ENCODE assay signal across 27 mouse cellular contexts in the genomic region with DNA sequence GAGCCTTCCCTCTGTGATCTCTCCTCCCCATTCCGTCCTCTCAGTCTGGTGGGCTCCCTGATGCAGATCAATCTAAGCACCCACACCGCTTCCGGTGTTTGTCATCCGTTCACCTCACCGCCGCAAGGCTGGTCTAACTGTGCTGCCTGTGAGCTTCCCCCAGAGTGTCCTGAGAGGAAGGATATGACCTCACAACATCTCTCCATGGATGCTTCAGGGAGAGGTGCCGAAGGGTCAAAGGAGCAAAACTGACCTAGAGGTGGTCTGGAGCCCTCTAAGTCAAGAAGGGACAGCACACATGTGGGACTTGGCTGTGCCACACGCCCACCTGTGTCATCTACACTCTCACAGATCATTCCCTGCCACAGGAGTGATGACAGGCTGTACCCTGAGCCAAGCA. TPM values are rescaled to one million over a fixed set of nuclear protein-coding genes. Genes with fewer than 3 reads are reported as not detected.
"Had no signal": no experiment of that assay in that cellular context is flagged by ENCODE, and none has a peak within 500 bp of the region (broad histone marks: within the 10 kb centered on the region; RNA-seq: fewer than 3 reads in every experiment).

No protein-coding gene starts in this region.

- H3K4me2 ChIP-seq: embryonic facial prominence, embryonic 12.5 days; embryonic facial prominence, embryonic 13.5 days; embryonic facial prominence, embryonic 15.5 days; forebrain, embryonic 12.5 days; forebrain, embryonic 13.5 days; forebrain, embryonic 15.5 days had no signal

- H3K9ac ChIP-seq: embryonic facial prominence, embryonic 12.5 days; embryonic facial prominence, embryonic 13.5 days; embryonic facial prominence, embryonic 15.5 days; forebrain, embryonic 12.5 days; forebrain, embryonic 13.5 days; forebrain, embryonic 15.5 days; forebrain, postnatal 0 days had no signal

- DNase-seq: cerebellum, adult 2 months; cerebellum, adult 8-10 months; cerebellum, adult 9-10 months; cerebellum, adult 9-11 months; cerebellum, postnatal 10 days; cerebellum, postnatal 14 days; cerebellum, postnatal 25 days; cerebellum, postnatal 36 days; embryo, embryonic 11 days; forebrain, postnatal 0 days; gastrocnemius, adult 2 months; gastrocnemius, postnatal 10 days; gastrocnemius, postnatal 14 days; gastrocnemius, postnatal 25 days; gastrocnemius, postnatal 36 days had no signal

- H3K9me3 ChIP-seq: embryonic facial prominence, embryonic 10.5 days; embryonic facial prominence, embryonic 12.5 days; embryonic facial prominence, embryonic 13.5 days; embryonic facial prominence, embryonic 15.5 days; forebrain, embryonic 10.5 days; forebrain, embryonic 12.5 days; forebrain, embryonic 13.5 days; forebrain, embryonic 15.5 days had no signal

- H3K4me3 ChIP-seq: embryonic facial prominence, embryonic 10.5 days; embryonic facial prominence, embryonic 12.5 days; embryonic facial prominence, embryonic 13.5 days; embryonic facial prominence, embryonic 15.5 days; erythroblast, embryonic 14.5 days; forebrain, embryonic 10.5 days; forebrain, embryonic 12.5 days; forebrain, embryonic 13.5 days; forebrain, embryonic 15.5 days; gastrocnemius, adult 2 months had no signal

- H3K4me1 ChIP-seq: embryonic facial prominence, embryonic 10.5 days; embryonic facial prominence, embryonic 12.5 days; embryonic facial prominence, embryonic 13.5 days; embryonic facial prominence, embryonic 15.5 days; forebrain, embryonic 10.5 days; forebrain, embryonic 12.5 days; forebrain, embryonic 13.5 days; forebrain, embryonic 15.5 days had no signal

- H3K27ac ChIP-seq: embryonic facial prominence, embryonic 10.5 days; embryonic facial prominence, embryonic 12.5 days; embryonic facial prominence, embryonic 13.5 days; embryonic facial prominence, embryonic 15.5 days; forebrain, embryonic 10.5 days; forebrain, embryonic 12.5 days; forebrain, embryonic 13.5 days; forebrain, embryonic 15.5 days; gastrocnemius, adult 2 months had no signal

- ATAC-seq: forebrain, embryonic 13.5 days; forebrain, embryonic 14.5 days; forebrain, embryonic 15.5 days; forebrain, embryonic 16.5 days; forebrain, postnatal 0 days had no signal

- H3K27me3 ChIP-seq: embryonic facial prominence, embryonic 12.5 days; embryonic facial prominence, embryonic 13.5 days; embryonic facial prominence, embryonic 15.5 days; forebrain, embryonic 12.5 days; forebrain, embryonic 13.5 days; forebrain, embryonic 15.5 days had no signal

RNA-seq across cellular contexts. Expression of a gene that starts 33.4 kb away (rescaled TPM):
- total RNA-seq: granulocyte monocyte progenitor cell, adult 5-6 weeks had no signal
- polyA plus RNA-seq: erythroblast, embryonic 14.5 days had no signal
